Mouse (Mus musculus): ENCODE measurements around the gene Pum3. TPM values are rescaled to one million over a fixed set of nuclear protein-coding genes. Genes with fewer than 3 reads are reported as not detected.

Pum3 gene
- total RNA-seq (2023): 10 to 100 TPM; 49.4 to 50.1 TPM

GRCm38 (mm10) chr19:27429745-27430251 is at the start of gene Pum3:
Pum3 (minus strand) TSS chr19:27429825.

Other genes with a start within 250 kb of the Pum3 start
- not detected for gene Vldlr, start 213.3 kb downstream of the Pum3 start, total RNA-seq (2023)
- gene Kcnv2, start 107.2 kb downstream of the Pum3 start, total RNA-seq (2023): not detected